Mouse (Mus musculus) liver, embryonic 14.5 days (tissue): Measurements from ENCODE around the gene Cyp2t4.

Experiments used
- CTCF ChIP-seq: IDR thresholded peaks from 2 replicates; pipeline ENCODE4 v1.5.1; 2016; ENCODE audit warnings: antibody characterized with exemption, low read depth, control low read depth
- EP300 ChIP-seq: IDR thresholded peaks from 2 replicates; pipeline ENCODE4 v1.6.1; 2016; ENCODE audit warnings: antibody characterized with exemption, low read depth

GRCm38 (mm10) chr7:27164112-27164947 lies 10.8 kb downstream of the Cyp2t4 start:
- no peak for TF ChIP-seq CTCF
- TF ChIP-seq EP300, result no peak
